Mouse (Mus musculus) kidney, postnatal 0 days (tissue): ENCODE measurements around the gene Fzr1. TPM values are rescaled to one million over a fixed set of nuclear protein-coding genes. Genes with fewer than 3 reads are reported as not detected.

ENCODE experiments used
- ATAC-seq: fragments of 200-750 bp; cut with Nextera tagmentation; replicated peaks from 2 replicates; pipeline ENCODE4 v1.8.0; 2017; ENCODE audit warnings: low read depth, moderate number of reproducible peaks, moderate TSS enrichment, moderate library complexity; ENCODE audit not compliant: low FRiP score
- DNase-seq: peaks from one replicate; pipeline ENCODE4 v3.0.0-alpha.2; 2016; ENCODE audit warnings: low spot score
- H3K27ac ChIP-seq: fragments of 300-500 bp; sonication (generic); 2 replicates; pipeline ENCODE4 v1.5.1; 2014; ENCODE audit warnings: mild to moderate bottlenecking
- H3K27me3 ChIP-seq: fragments of 300-500 bp; sonication (generic); 2 replicates; pipeline ENCODE4 v1.6.1; 2014; ENCODE audit warnings: low read length, mixed read lengths; ENCODE audit not compliant: insufficient read depth
- H3K36me3 ChIP-seq: fragments of 300-500 bp; sonication (generic); 2 replicates; pipeline ENCODE4 v1.6.1; 2014; ENCODE audit warnings: low read length, mixed read lengths; ENCODE audit not compliant: insufficient read depth
- H3K4me1 ChIP-seq: fragments of 300-500 bp; sonication (generic); replicated peaks from 2 replicates; pipeline ENCODE4 v1.6.1; 2014; ENCODE audit warnings: antibody characterized with exemption, low read length, mixed read lengths; ENCODE audit not compliant: insufficient read depth
- H3K4me2 ChIP-seq: fragments of 300-500 bp; sonication (generic); 2 replicates; pipeline ENCODE4 v1.6.1; 2014; ENCODE audit warnings: mild to moderate bottlenecking, low read length, moderate library complexity, mixed read lengths
- H3K4me3 ChIP-seq: fragments of 300-500 bp; sonication (generic); replicated peaks from 2 replicates; pipeline ENCODE4 v1.5.1; 2014; ENCODE audit warnings: low read depth, low read length
- H3K9ac ChIP-seq: fragments of 300-500 bp; sonication (generic); 2 replicates; pipeline ENCODE4 v1.6.1; 2014; ENCODE audit warnings: low read depth, low read length
- H3K9me3 ChIP-seq: fragments of 300-500 bp; sonication (generic); replicated peaks from 2 replicates; pipeline ENCODE4 v1.6.1; 2016; ENCODE audit warnings: low read length, inconsistent platforms, mixed read lengths
- CTCF ChIP-seq: IDR thresholded peaks from 2 replicates; pipeline ENCODE4 v1.5.1; 2016; ENCODE audit warnings: antibody characterized with exemption, low read depth, mild to moderate bottlenecking, moderate library complexity
- whole genome bisulfite sequencing: fragments of 180-500 bp; shearing (Covaris S2); extraction: QIAGEN DNeasy Blood & Tissue Kit; methylation state at CpG from one replicate; pipeline ENCODE4 v1.1.7; 2014; 5-methylcytosine and 5-hydroxymethylcytosine counted together
- polyA plus RNA-seq: library from polyadenylated mRNA; unstranded; fragments of >200 nt; fragmentation: Nextera tagmentation; extraction: Ambion mirVana; gene quantifications from 2 replicates; pipeline ENCODE4 v1.2.1, GENCODE M21; 2015

Fzr1 gene
- polyA plus RNA-seq, 1 experiment from 2014 or later, result 70.6 TPM

GRCm38 (mm10) chr10:81351678-81352291 lies 26.5 kb downstream of the Fzr1 start:
- WGBS, result 26% methylated on average over 9 of the region's 9 CpGs
- H3K9me3 ChIP-seq, result no peaks in the 10 kb centered on the region
- H3K4me3 ChIP-seq, result no peak overlapping the region

GRCm38 (mm10) chr10:81350351-81351063 lies 27.8 kb downstream of the Fzr1 start, which contains the start of gene Hmg20b:
TSS of gene Hmg20b (minus strand) at chr10:81350480.
- peak within 1 kb of the TSS; percentile 82 for H3K4me2 ChIP-seq
- no peaks in the 10 kb centered on the region for H3K27me3 ChIP-seq
- H3K4me1 ChIP-seq, result 0 out of 2 replicates have a peak, but pooled peaks cover 15% of the 10 kb centered on the region
- H3K27ac ChIP-seq, result peak within 1 kb of the TSS; percentile 60; the same call in 1 of the 2 replicates
- ATAC-seq (peak; percentile 91), DNase-seq (peak; percentile 100)
- H3K9me3 ChIP-seq, result no peaks in the 10 kb centered on the region
- under 1% methylated on average over 54 of the region's 54 CpGs for WGBS
- TF ChIP-seq CTCF, result peak; percentile 84
- peak within 1 kb of the TSS; percentile 77 for H3K9ac ChIP-seq
- peak within 1 kb of the TSS; percentile 55 for H3K4me3 ChIP-seq
- H3K36me3 ChIP-seq, result no peaks in the 10 kb centered on the region

More at GRCm38 (mm10) chr10:81351678-81352291, 26.5 kb downstream of the Fzr1 start:
- 0 out of 2 replicates have a peak, but pooled peaks cover 16% of the 10 kb centered on the region for H3K4me1 ChIP-seq
- no peak overlapping the region for H3K27ac ChIP-seq
- H3K36me3 ChIP-seq, result no peaks in the 10 kb centered on the region
- ATAC-seq (no peak), DNase-seq (no peak)
- no peak overlapping the region for H3K4me2 ChIP-seq
- no peaks in the 10 kb centered on the region for H3K27me3 ChIP-seq
- no peak overlapping the region for H3K9ac ChIP-seq
- no peak for TF ChIP-seq CTCF

- Histone ChIP-seq H3K9ac (peak overlapping the region; percentile 77), H3K27ac (peak overlapping the region; percentile 60; the same call in 1 of the 2 replicates), H3K36me3 (no peaks in the 10 kb centered on the region), H3K4me3 (peak overlapping the region; percentile 55), H3K4me1 (0 out of 2 replicates have a peak, but pooled peaks cover 15% of the 10 kb centered on the region), H3K9me3 (no peaks in the 10 kb centered on the region), H3K4me2 (peak overlapping the region; percentile 82), H3K27me3 (no peaks in the 10 kb centered on the region)
- 0% methylated on average over 23 of the region's 29 CpGs for WGBS
- TF ChIP-seq CTCF, result no peak
- DNase-seq (no peak), ATAC-seq (peak; percentile 23)
Measured at GRCm38 (mm10) chr10:81349961-81350350, 28.4 kb downstream of the Fzr1 start.

- peak overlapping the region; percentile 82 for H3K4me2 ChIP-seq
- TF ChIP-seq CTCF, result no peak
- no peaks in the 10 kb centered on the region for H3K36me3 ChIP-seq
- no peaks in the 10 kb centered on the region for H3K27me3 ChIP-seq
- peak overlapping the region; percentile 55 for H3K4me3 ChIP-seq
- no peak overlapping the region for H3K27ac ChIP-seq
- WGBS, result 6% methylated on average over 12 of the region's 12 CpGs
- 0 out of 2 replicates have a peak, but pooled peaks cover 15% of the 10 kb centered on the region for H3K4me1 ChIP-seq
- DNase-seq (peak; percentile 74), ATAC-seq (0 out of 2 replicates have a peak, but pooled peaks have one; percentile 13)
- H3K9me3 ChIP-seq, result no peaks in the 10 kb centered on the region
- peak overlapping the region; percentile 43 for H3K9ac ChIP-seq
Measured at GRCm38 (mm10) chr10:81349146-81349545, 29.2 kb downstream of the Fzr1 start.

- no peaks in the 10 kb centered on the region for H3K36me3 ChIP-seq
- 0 out of 2 replicates have a peak, but pooled peaks cover 18% of the 10 kb centered on the region for H3K27me3 ChIP-seq
- peak; percentile 18 for ATAC-seq
- no peak overlapping the region for H3K27ac ChIP-seq
- peak overlapping the region; percentile 39; the same call in 1 of the 2 replicates for H3K9ac ChIP-seq
- H3K9me3 ChIP-seq, result no peaks in the 10 kb centered on the region
- WGBS, result 11% methylated on average over 55 of the region's 55 CpGs
- H3K4me3 ChIP-seq, result peak overlapping the region; percentile 15
- TF ChIP-seq CTCF, result peak; percentile 44; the same call in 1 of the 2 replicates
- peak overlapping the region; percentile 59 for H3K4me2 ChIP-seq
- H3K4me1 ChIP-seq, result 0 out of 2 replicates have a peak, but pooled peaks cover 15% of the 10 kb centered on the region
- peak; percentile 79 for DNase-seq
Measured at GRCm38 (mm10) chr10:81346453-81347067, 31.8 kb downstream of the Fzr1 start.

GRCm38 (mm10) chr10:81345162-81345534 lies 33.2 kb downstream of the Fzr1 start:
- Histone ChIP-seq H3K4me1 (0 out of 2 replicates have a peak, but pooled peaks cover 15% of the 10 kb centered on the region), H3K27ac (no peak overlapping the region), H3K9ac (no peak overlapping the region), H3K4me3 (no peak overlapping the region), H3K36me3 (no peaks in the 10 kb centered on the region), H3K4me2 (no peak overlapping the region), H3K9me3 (no peaks in the 10 kb centered on the region), H3K27me3 (0 out of 2 replicates have a peak, but pooled peaks cover 18% of the 10 kb centered on the region)
- DNase-seq (no peak), ATAC-seq (no peak)
- 74% methylated on average over 4 of the region's 4 CpGs for WGBS
- TF ChIP-seq CTCF, result no peak
